Mouse (Mus musculus) megakaryocyte, embryonic 14.5 days (primary cell): ENCODE measurements around the gene Mybph.

Experiments
- FLI1 ChIP-seq: IDR thresholded peaks from 2 replicates; pipeline ENCODE4 v1.6.1; 2012; ENCODE audit warnings: low read length, inconsistent platforms, mixed read lengths
- GATA1 ChIP-seq: IDR thresholded peaks from 3 replicates; pipeline ENCODE4 v1.6.1; 2012; ENCODE audit warnings: mixed read lengths, low read length, inconsistent platforms, borderline replicate concordance

- no peak for TF ChIP-seq FLI1
- TF ChIP-seq GATA1: no peak
Observed at GRCm38 (mm10) chr1:134200481-134200880, 7.2 kb downstream of the Mybph start.
